Mouse (Mus musculus) ES-E14 (cell line): ENCODE measurements at regions not wholly inside any gene's neighbourhood (a gene's known extent, or its start where the extent isn't known, plus 50 kb on each side); places are given as distances from the start of the nearest gene placed in this dataset.

Source experiments
- DNase-seq: peaks from one replicate; pipeline ENCODE4 v3.0.0-alpha.2; 2013; ENCODE audit warnings: low read depth, low spot score
- H3K27ac ChIP-seq: 2 replicates; pipeline ENCODE4 v1.5.1; 2012; ENCODE audit warnings: low read depth, mild to moderate bottlenecking, low read length, moderate library complexity, mixed read lengths; ENCODE audit not compliant: poor library complexity, insufficient read depth, severe bottlenecking
- H3K36me3 ChIP-seq: 2 replicates; pipeline ENCODE4 v1.6.1; 2012; ENCODE audit warnings: mild to moderate bottlenecking, low read length, moderate library complexity, mixed read lengths; ENCODE audit not compliant: control insufficient read depth, poor library complexity, insufficient read depth, severe bottlenecking
- H3K4me1 ChIP-seq, 2 experiments: fragments of 150-350 bp in 1 of 2; sonication (generic) in 1 of 2; 2 replicates each; pipeline ENCODE4 v1.6.1; 2012; ENCODE audit warnings: low read length in 2 of 2, mild to moderate bottlenecking in 1 of 2, mixed read lengths in 1 of 2; ENCODE audit not compliant: control insufficient read depth in 2 of 2, insufficient read depth in 2 of 2, poor library complexity in 1 of 2
- H3K4me3 ChIP-seq, 2 experiments: fragments of 150-350 bp in 1 of 2; sonication (generic) in 1 of 2; 2 replicates each; pipeline ENCODE4 v1.5.1; 2012; ENCODE audit warnings: low read length in 2 of 2, low read depth in 1 of 2, mild to moderate bottlenecking in 1 of 2, mixed read lengths in 1 of 2; ENCODE audit not compliant: insufficient read depth in 1 of 2, poor library complexity in 1 of 2, severe bottlenecking in 1 of 2
- H3K9ac ChIP-seq: 2 replicates; pipeline ENCODE4 v1.6.1; 2012; ENCODE audit warnings: low read depth, mild to moderate bottlenecking, low read length, mixed read lengths; ENCODE audit not compliant: poor library complexity, insufficient read depth, severe bottlenecking
- H3K9me3 ChIP-seq: fragments of 150-350 bp; sonication (generic); 2 replicates; pipeline ENCODE4 v1.6.1; 2012; ENCODE audit warnings: low read depth, mild to moderate bottlenecking, low read length; ENCODE audit not compliant: control insufficient read depth, insufficient read depth
- CHD2 ChIP-seq: IDR thresholded peaks from 2 replicates; pipeline ENCODE4 v1.6.1; 2014; ENCODE audit warnings: mild to moderate bottlenecking, low read depth, low read length, inconsistent platforms
- HCFC1 ChIP-seq: IDR thresholded peaks from 2 replicates; pipeline ENCODE4 v1.6.1; 2012; ENCODE audit warnings: low read length, inconsistent platforms, borderline replicate concordance; ENCODE audit not compliant: insufficient read depth
- MAFK ChIP-seq: IDR thresholded peaks from 2 replicates; pipeline ENCODE4 v1.6.1; 2014; ENCODE audit warnings: mild to moderate bottlenecking, low read depth, low read length, inconsistent platforms; ENCODE audit not compliant: insufficient read depth
- ZC3H11A ChIP-seq: IDR thresholded peaks from 2 replicates; pipeline ENCODE4 v1.6.1; 2012; ENCODE audit warnings: low read depth, mild to moderate bottlenecking, inconsistent platforms, low read length, borderline replicate concordance
- ZNF384 ChIP-seq: IDR thresholded peaks from 2 replicates; pipeline ENCODE4 v1.6.1; 2012; ENCODE audit warnings: low read depth, low read length, inconsistent platforms
- in situ Hi-C, 2 experiments: fragments of 600-800 bp; cut with MboI; formaldehyde crosslinking; loops; one replicate each; pipeline ENCODE4 v1.15.1; 2025; ENCODE audit warnings: low sequenced_read_pairs in 2 of 2, inconsistent platforms in 1 of 2; ENCODE audit not compliant: unreplicated experiment in 2 of 2

DNA sequence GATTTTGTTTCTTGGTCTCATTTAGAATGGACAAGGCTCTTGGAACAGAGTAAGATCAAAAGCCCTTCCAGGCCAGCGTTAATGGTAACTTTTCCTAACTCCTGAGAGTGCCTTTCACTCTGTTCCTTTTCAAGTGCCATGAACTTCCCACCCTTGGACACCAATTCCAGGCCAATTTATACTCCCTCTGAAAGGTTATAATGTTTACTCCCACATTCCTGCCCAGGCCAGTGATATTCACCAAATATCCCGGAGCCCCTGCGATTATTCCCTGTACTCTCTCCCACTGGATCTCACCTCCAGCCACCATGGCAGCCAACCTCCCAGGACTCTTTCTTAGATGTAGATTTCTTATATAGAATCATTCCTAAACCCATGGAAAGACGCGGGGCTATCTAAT lies 123.2 kb downstream of the Twistnb start:
- H3K4me3 ChIP-seq: no peak overlapping the region
- H3K27ac ChIP-seq: no peak overlapping the region
- H3K9ac ChIP-seq: no peak overlapping the region
- no peaks in the 10 kb centered on the region; a peak in 1 of 4 replicates for H3K4me1 ChIP-seq
- TF ChIP-seq ZC3H11A (no peak), ZNF384 (no peak), MAFK (no peak), HCFC1 (no peak), CHD2 (no peak)
- DNase-seq: no peak
- H3K9me3 ChIP-seq: no peaks in the 10 kb centered on the region
- no peaks in the 10 kb centered on the region for H3K36me3 ChIP-seq
- in situ Hi-C loops: no loop called here

DNA sequence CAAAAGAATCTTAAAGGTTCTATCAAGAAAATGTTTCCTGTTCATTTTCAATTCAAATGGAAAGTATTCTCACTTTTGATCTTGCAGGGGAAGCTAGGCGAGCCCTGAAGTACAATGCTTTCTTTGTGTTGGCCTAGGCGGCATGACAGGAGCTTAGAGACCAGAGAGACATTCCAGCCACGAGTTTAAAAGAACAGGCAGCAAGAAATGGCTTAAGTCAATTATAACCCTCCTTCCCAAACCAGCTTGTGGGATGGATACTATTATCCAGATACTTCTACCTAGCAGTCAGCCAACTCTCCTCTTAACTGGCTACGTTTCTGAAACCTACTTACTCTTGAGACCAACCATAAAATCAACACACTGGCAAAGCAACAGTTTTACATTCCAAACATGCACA lies 124.3 kb downstream of the Twistnb start:
- H3K36me3 ChIP-seq: no peaks in the 10 kb centered on the region
- in situ Hi-C loops: no loop called here
- no peak overlapping the region for H3K9ac ChIP-seq
- H3K27ac ChIP-seq: no peak overlapping the region
- peak; percentile 12 for DNase-seq
- H3K4me1 ChIP-seq: no peaks in the 10 kb centered on the region; a peak in 1 of 4 replicates
- no peak overlapping the region for H3K4me3 ChIP-seq
- no peaks in the 10 kb centered on the region for H3K9me3 ChIP-seq
- TF ChIP-seq ZC3H11A: no peak
- TF ChIP-seq CHD2: no peak
- TF ChIP-seq HCFC1: no peak
- TF ChIP-seq MAFK: no peak
- TF ChIP-seq ZNF384: no peak

DNA sequence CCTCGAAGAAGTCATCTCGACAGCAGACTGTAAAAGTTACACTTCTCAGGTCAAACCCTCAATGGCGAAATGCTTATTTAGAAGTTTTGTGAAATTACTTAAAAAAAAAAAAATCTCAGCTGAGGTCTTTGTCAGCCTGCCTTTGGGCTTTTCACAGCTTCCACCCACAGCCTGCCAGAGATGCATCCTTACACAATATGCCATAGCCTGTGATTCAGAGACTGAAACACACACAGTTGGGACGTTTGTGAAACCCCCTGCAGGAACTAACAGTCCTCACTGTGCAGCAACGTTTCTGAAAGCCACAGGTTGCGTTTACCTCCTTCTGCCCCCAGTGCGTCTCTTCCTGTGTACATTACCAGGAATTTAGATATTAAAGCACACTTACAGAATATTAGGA lies 131.7 kb downstream of the Twistnb start:
- Histone ChIP-seq H3K27ac (no peak overlapping the region), H3K36me3 (no peaks in the 10 kb centered on the region), H3K4me1 (no peaks in the 10 kb centered on the region), H3K9me3 (no peaks in the 10 kb centered on the region), H3K4me3 (no peak overlapping the region), H3K9ac (no peak overlapping the region)
- in situ Hi-C loops: no loop called here
- no peak for TF ChIP-seq HCFC1
- no peak for TF ChIP-seq ZC3H11A
- no peak for TF ChIP-seq CHD2
- no peak for TF ChIP-seq ZNF384
- no peak for TF ChIP-seq MAFK
- no peak for DNase-seq

DNA sequence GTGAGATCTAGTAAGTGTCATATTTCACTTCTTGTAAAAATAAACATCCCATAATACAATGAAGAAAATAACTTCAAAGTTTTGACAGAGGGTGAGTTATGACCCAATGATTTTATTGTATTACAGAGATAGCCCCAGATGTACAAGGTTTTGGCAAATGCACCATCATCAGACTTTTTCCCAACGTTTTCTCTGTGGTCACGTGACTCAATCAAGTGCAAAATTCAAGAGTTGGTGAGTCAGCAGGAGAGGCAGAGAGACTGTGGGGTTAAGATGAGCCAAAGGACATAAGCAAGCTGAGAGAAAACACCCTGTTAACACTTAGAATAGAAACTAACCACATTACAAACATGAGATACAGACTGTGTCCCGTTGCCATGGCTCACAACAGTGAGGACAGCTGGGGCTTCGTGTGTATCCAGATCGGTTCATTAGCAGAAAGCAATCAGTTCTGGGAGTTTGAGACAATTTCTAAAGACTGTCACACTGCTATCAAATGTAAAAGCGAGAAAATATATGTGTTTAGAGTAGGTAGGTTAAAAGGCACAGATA lies 148.5 kb downstream of the Twistnb start:
- Histone ChIP-seq H3K4me1 (no peaks in the 10 kb centered on the region), H3K9me3 (no peaks in the 10 kb centered on the region), H3K27ac (no peak overlapping the region), H3K4me3 (no peak overlapping the region), H3K36me3 (no peaks in the 10 kb centered on the region), H3K9ac (no peak overlapping the region)
- TF ChIP-seq CHD2 (no peak), ZC3H11A (no peak)
- in situ Hi-C loops: no loop called here
- DNase-seq: no peak

DNA sequence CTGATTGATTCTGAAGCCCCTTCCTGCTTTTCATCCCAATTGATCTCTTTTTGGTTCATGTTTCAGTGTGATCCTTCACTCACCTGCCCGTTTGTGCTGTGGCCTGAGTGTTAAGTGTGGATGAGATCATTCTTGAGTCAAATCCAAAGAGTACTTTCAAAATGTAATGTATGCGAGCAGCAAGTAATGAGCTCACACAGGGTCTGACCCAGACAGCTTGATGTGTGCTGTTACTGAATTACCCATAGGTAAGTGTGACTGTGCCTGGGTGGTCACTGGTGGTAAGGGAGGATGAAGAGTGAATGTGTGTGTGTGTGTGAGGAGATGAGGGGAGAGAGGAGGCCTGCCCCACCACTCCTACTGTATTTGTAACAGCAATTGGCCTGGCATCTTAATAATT lies 151.4 kb downstream of the Twistnb start:
- in situ Hi-C loops: no loop called here
- no peaks in the 10 kb centered on the region for H3K9me3 ChIP-seq
- H3K36me3 ChIP-seq: no peaks in the 10 kb centered on the region
- no peak overlapping the region for H3K27ac ChIP-seq
- H3K4me3 ChIP-seq: no peak overlapping the region
- no peaks in the 10 kb centered on the region for H3K4me1 ChIP-seq
- no peak for DNase-seq
- no peak overlapping the region for H3K9ac ChIP-seq
- no peak for TF ChIP-seq ZC3H11A
